Mouse (Mus musculus): ENCODE results near the gene Sh2d5.

Gene Sh2d5

GRCm38 (mm10) chr4:138250088-138250960 is at the start of gene Sh2d5, which contains the start of gene Kif17:
Sh2d5 (plus strand) TSS chr4:138250403.
Kif17 (plus strand) TSS chr4:138250435.
- DNase-seq = peak; percentile 94 to 96

GRCm38 (mm10) chr4:138200769-138201168 is 49.4 kb upstream of the Sh2d5 start:
- DNase-seq = no peak

- no peak for DNase-seq
Observed at GRCm38 (mm10) chr4:138201696-138202095, 48.5 kb upstream of the Sh2d5 start.

GRCm38 (mm10) chr4:138210116-138210515 is 40.1 kb upstream of the Sh2d5 start:
- no peak for DNase-seq

GRCm38 (mm10) chr4:138213861-138214260 is 36.3 kb upstream of the Sh2d5 start:
- no peak for DNase-seq

GRCm38 (mm10) chr4:138215671-138216199 is 34.5 kb upstream of the Sh2d5 start:
- peak in 1 of 2 experiments; percentile 37 for DNase-seq

GRCm38 (mm10) chr4:138216200-138216890 is 33.9 kb upstream of the Sh2d5 start, which contains the start of gene Hp1bp3:
Hp1bp3 (plus strand) TSS chr4:138216296.
- DNase-seq = peak; percentile 77 to 84

- peak; percentile 98 for DNase-seq
Observed at GRCm38 (mm10) chr4:138216891-138217392, 33.3 kb upstream of the Sh2d5 start.

- DNase-seq = no peak
Observed at GRCm38 (mm10) chr4:138217441-138217840, 32.8 kb upstream of the Sh2d5 start.

GRCm38 (mm10) chr4:138217951-138218685 is 32.1 kb upstream of the Sh2d5 start:
- DNase-seq = no peak

GRCm38 (mm10) chr4:138219331-138219730 is 30.9 kb upstream of the Sh2d5 start:
- DNase-seq = no peak

- no peak for DNase-seq
Observed at GRCm38 (mm10) chr4:138220761-138221160, 29.4 kb upstream of the Sh2d5 start.

- DNase-seq = no peak
Observed at GRCm38 (mm10) chr4:138221406-138221805, 28.8 kb upstream of the Sh2d5 start.

- DNase-seq = no peak
Observed at GRCm38 (mm10) chr4:138222396-138222795, 27.8 kb upstream of the Sh2d5 start.

- no peak for DNase-seq
Observed at GRCm38 (mm10) chr4:138223623-138224022, 26.6 kb upstream of the Sh2d5 start.

- no peak for DNase-seq
Observed at GRCm38 (mm10) chr4:138246756-138247665, 3.2 kb upstream of the Sh2d5 start.

- DNase-seq = no peak
Observed at GRCm38 (mm10) chr4:138251819-138252218, 1.6 kb downstream of the Sh2d5 start.

GRCm38 (mm10) chr4:138252231-138252630 is 2.0 kb downstream of the Sh2d5 start:
- DNase-seq = no peak

- DNase-seq = no peak
Observed at GRCm38 (mm10) chr4:138257116-138257687, 7.0 kb downstream of the Sh2d5 start.

GRCm38 (mm10) chr4:138258663-138259062 is 8.5 kb downstream of the Sh2d5 start:
- no peak for DNase-seq

GRCm38 (mm10) chr4:138259482-138259881 is 9.3 kb downstream of the Sh2d5 start:
- no peak for DNase-seq
